Mouse (Mus musculus): ENCODE measurements around the gene Cst9. TPM values are rescaled to one million over a fixed set of nuclear protein-coding genes. Genes with fewer than 3 reads are reported as not detected.

The Cst9 gene
- polyA plus RNA-seq, 1 experiment = not detected

GRCm38 (mm10) chr2:148864966-148865365 is 30.0 kb downstream of the Cst9 start, which contains the start of gene 9230104L09Rik:
Gene 9230104L09Rik, minus strand, starts transcription at chr2:148865038.
- Histone ChIP-seq H3K79me2 (ENCODE audit: control insufficient read depth, insufficient read depth) (no peaks in the 10 kb centered on the region), H3K27me3 (ENCODE audit: control insufficient read depth, insufficient read depth, insufficient read length) (no peaks in the 10 kb centered on the region), H3K4me3 (no peak within 1 kb of the TSS), H3K36me3 (ENCODE audit: control insufficient read depth, insufficient read depth) (peaks cover 3% of the 10 kb centered on the region), H3K4me2 (ENCODE audit: low read depth) (no peak within 1 kb of the TSS), H3ac (ENCODE audit: control insufficient read depth, insufficient read length) (no peak within 1 kb of the TSS)
- TF ChIP-seq MYOG (IDR thresholded peaks at IDR 0.05; ENCODE audit: control insufficient read depth in 1 of 3, insufficient read depth in 1 of 3, insufficient read length in 2 of 3, low read depth in 2 of 3) = no peak
- TF ChIP-seq MYOD1 (IDR thresholded peaks at IDR 0.05; ENCODE audit: control insufficient read depth in 1 of 3, insufficient read length in 2 of 3, low read depth in 2 of 3) = no peak
- TF ChIP-seq MAX (IDR thresholded peaks at IDR 0.05; ENCODE audit: low read depth) = no peak
- TF ChIP-seq USF1 (IDR thresholded peaks at IDR 0.05; ENCODE audit: low read depth) = no peak
- TF ChIP-seq SRF (IDR thresholded peaks at IDR 0.05; ENCODE audit: control insufficient read depth, insufficient read length, low read depth) = no peak
- no peak for TF ChIP-seq POLR2A (IDR thresholded peaks at IDR 0.05; ENCODE audit: insufficient read length, low read depth)
- no peak for TF ChIP-seq CEBPB (IDR thresholded peaks at IDR 0.05; ENCODE audit: insufficient read depth, poor library complexity, severe bottlenecking)
- TF ChIP-seq TCF12 (IDR thresholded peaks at IDR 0.05; ENCODE audit: insufficient read depth, poor library complexity, severe bottlenecking) = no peak
- TF ChIP-seq TCF3 (IDR thresholded peaks at IDR 0.05; ENCODE audit: insufficient read length, low read depth) = no peak
- no peak for TF ChIP-seq E2F4 (IDR thresholded peaks at IDR 0.05; ENCODE audit: insufficient read depth)

DNA sequence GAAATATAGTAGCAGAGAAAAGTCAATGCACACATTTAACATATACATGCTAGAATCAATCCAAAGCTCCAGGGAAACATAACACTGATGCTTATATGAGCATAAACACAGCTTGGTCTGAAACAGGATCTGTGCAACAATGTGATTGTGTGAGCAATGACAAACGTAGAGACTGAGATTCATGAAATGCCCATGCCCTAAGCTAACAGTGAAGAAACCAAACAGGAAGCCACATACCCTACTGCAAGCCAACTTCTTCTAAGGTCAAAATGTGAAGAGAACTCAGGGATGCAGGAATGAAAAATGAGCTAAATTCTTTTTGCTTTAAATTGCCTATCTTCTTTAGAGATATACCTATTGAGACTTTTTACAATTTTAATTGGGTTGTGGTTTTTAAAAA is 34.0 kb downstream of the Cst9 start:
- TF ChIP-seq MYOD1 (IDR thresholded peaks at IDR 0.05; ENCODE audit: control insufficient read depth in 1 of 3, insufficient read length in 2 of 3, low read depth in 2 of 3) = no peak
- TF ChIP-seq SRF (IDR thresholded peaks at IDR 0.05; ENCODE audit: control insufficient read depth, insufficient read length, low read depth) = no peak
- no peak for TF ChIP-seq MAX (IDR thresholded peaks at IDR 0.05; ENCODE audit: low read depth)
- TF ChIP-seq USF1 (IDR thresholded peaks at IDR 0.05; ENCODE audit: low read depth) = no peak
- no peak for TF ChIP-seq REST (IDR thresholded peaks at IDR 0.05; ENCODE audit: insufficient read depth, insufficient read length)
- TF ChIP-seq CEBPB (IDR thresholded peaks at IDR 0.05; ENCODE audit: insufficient read depth, poor library complexity, severe bottlenecking) = no peak
- no peak for TF ChIP-seq POLR2AphosphoS2 (IDR thresholded peaks at IDR 0.05; ENCODE audit: insufficient read length, low read depth)
- no peak for TF ChIP-seq POLR2A (IDR thresholded peaks at IDR 0.05; ENCODE audit: insufficient read length, low read depth)
- Histone ChIP-seq H3K4me2 (ENCODE audit: low read depth) (no peak overlapping the region), H3K27me3 (ENCODE audit: control insufficient read depth, insufficient read depth, insufficient read length) (no peaks in the 10 kb centered on the region), H3K79me2 (ENCODE audit: control insufficient read depth, insufficient read depth) (peaks cover 23% of the 10 kb centered on the region), H3ac (ENCODE audit: control insufficient read depth, insufficient read length) (no peak overlapping the region), H3K4me3 (no peak overlapping the region), H3K36me3 (ENCODE audit: control insufficient read depth, insufficient read depth) (peaks cover 17% of the 10 kb centered on the region)

GRCm38 (mm10) chr2:148870526-148870925 is 35.6 kb downstream of the Cst9 start:
- Histone ChIP-seq H3K4me3 (no peak overlapping the region), H3K36me3 (ENCODE audit: control insufficient read depth, insufficient read depth) (peaks cover 17% of the 10 kb centered on the region), H3K79me2 (ENCODE audit: control insufficient read depth, insufficient read depth) (peaks cover 35% of the 10 kb centered on the region), H3K4me2 (ENCODE audit: low read depth) (no peak overlapping the region), H3ac (ENCODE audit: control insufficient read depth, insufficient read length) (no peak overlapping the region), H3K27me3 (ENCODE audit: control insufficient read depth, insufficient read depth, insufficient read length) (no peaks in the 10 kb centered on the region)
- TF ChIP-seq USF1 (IDR thresholded peaks at IDR 0.05; ENCODE audit: low read depth) = no peak
- no peak for TF ChIP-seq TCF3 (IDR thresholded peaks at IDR 0.05; ENCODE audit: insufficient read length, low read depth)
- TF ChIP-seq MYOG (IDR thresholded peaks at IDR 0.05; ENCODE audit: control insufficient read depth in 1 of 3, insufficient read depth in 1 of 3, insufficient read length in 2 of 3, low read depth in 2 of 3) = no peak
- no peak for TF ChIP-seq CEBPB (IDR thresholded peaks at IDR 0.05; ENCODE audit: insufficient read depth, poor library complexity, severe bottlenecking)
- TF ChIP-seq POLR2A (IDR thresholded peaks at IDR 0.05; ENCODE audit: insufficient read length, low read depth) = peak; percentile 8
- TF ChIP-seq REST (IDR thresholded peaks at IDR 0.05; ENCODE audit: insufficient read depth, insufficient read length) = no peak
- TF ChIP-seq SRF (IDR thresholded peaks at IDR 0.05; ENCODE audit: control insufficient read depth, insufficient read length, low read depth) = no peak
- no peak for TF ChIP-seq MYOD1 (IDR thresholded peaks at IDR 0.05; ENCODE audit: control insufficient read depth in 1 of 3, insufficient read length in 2 of 3, low read depth in 2 of 3)
- TF ChIP-seq POLR2AphosphoS2 (IDR thresholded peaks at IDR 0.05; ENCODE audit: insufficient read length, low read depth) = peak; percentile 20
- TF ChIP-seq TCF12 (IDR thresholded peaks at IDR 0.05; ENCODE audit: insufficient read depth, poor library complexity, severe bottlenecking) = no peak
- TF ChIP-seq E2F4 (IDR thresholded peaks at IDR 0.05; ENCODE audit: insufficient read depth) = no peak
- TF ChIP-seq MAX (IDR thresholded peaks at IDR 0.05; ENCODE audit: low read depth) = no peak

GRCm38 (mm10) chr2:148872860-148873259 is 37.9 kb downstream of the Cst9 start:
- Histone ChIP-seq H3K27me3 (ENCODE audit: control insufficient read depth, insufficient read depth, insufficient read length) (no peaks in the 10 kb centered on the region), H3ac (ENCODE audit: control insufficient read depth, insufficient read length) (no peak overlapping the region), H3K79me2 (ENCODE audit: control insufficient read depth, insufficient read depth) (peaks cover 35% of the 10 kb centered on the region), H3K4me3 (no peak overlapping the region), H3K36me3 (ENCODE audit: control insufficient read depth, insufficient read depth) (peaks cover 17% of the 10 kb centered on the region), H3K4me2 (ENCODE audit: low read depth) (peak overlapping the region; percentile 90)
- TF ChIP-seq MAX (IDR thresholded peaks at IDR 0.05; ENCODE audit: low read depth) (no peak), POLR2AphosphoS2 (IDR thresholded peaks at IDR 0.05; ENCODE audit: insufficient read length, low read depth) (no peak), SRF (IDR thresholded peaks at IDR 0.05; ENCODE audit: control insufficient read depth, insufficient read length, low read depth) (no peak), CEBPB (IDR thresholded peaks at IDR 0.05; ENCODE audit: insufficient read depth, poor library complexity, severe bottlenecking) (no peak)

GRCm38 (mm10) chr2:148874224-148874616 is 39.3 kb downstream of the Cst9 start:
- Histone ChIP-seq H3K27me3 (ENCODE audit: control insufficient read depth, insufficient read depth, insufficient read length) (no peaks in the 10 kb centered on the region), H3K36me3 (ENCODE audit: control insufficient read depth, insufficient read depth) (peaks cover 17% of the 10 kb centered on the region), H3K79me2 (ENCODE audit: control insufficient read depth, insufficient read depth) (peaks cover 35% of the 10 kb centered on the region), H3K4me3 (peak overlapping the region; percentile 91), H3K4me2 (ENCODE audit: low read depth) (peak overlapping the region; percentile 90), H3ac (ENCODE audit: control insufficient read depth, insufficient read length) (no peak overlapping the region)
- TF ChIP-seq USF1 (IDR thresholded peaks at IDR 0.05; ENCODE audit: low read depth) (no peak), CEBPB (IDR thresholded peaks at IDR 0.05; ENCODE audit: insufficient read depth, poor library complexity, severe bottlenecking) (no peak), MAX (IDR thresholded peaks at IDR 0.05; ENCODE audit: low read depth) (no peak), POLR2A (IDR thresholded peaks at IDR 0.05; ENCODE audit: insufficient read length, low read depth) (no peak), MYOG (IDR thresholded peaks at IDR 0.05; ENCODE audit: control insufficient read depth in 1 of 3, insufficient read depth in 1 of 3, insufficient read length in 2 of 3, low read depth in 2 of 3) (no peak), E2F4 (IDR thresholded peaks at IDR 0.05; ENCODE audit: insufficient read depth) (no peak)

All from myocyte (in vitro differentiated cells).